Mouse (Mus musculus): Measurements from ENCODE around the gene Gm21981.

The Gm21981 gene

DNA sequence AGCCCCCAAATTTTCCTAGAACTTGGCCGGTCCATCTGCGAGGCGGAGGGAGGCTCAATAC lies at the start of gene Gm21981:
Gm21981 (minus strand) TSS at position 14 of the 61 bp plus-strand sequence.
- no peak for DNase-seq (ENCODE audit: low spot score in 2 of 2)

DNA sequence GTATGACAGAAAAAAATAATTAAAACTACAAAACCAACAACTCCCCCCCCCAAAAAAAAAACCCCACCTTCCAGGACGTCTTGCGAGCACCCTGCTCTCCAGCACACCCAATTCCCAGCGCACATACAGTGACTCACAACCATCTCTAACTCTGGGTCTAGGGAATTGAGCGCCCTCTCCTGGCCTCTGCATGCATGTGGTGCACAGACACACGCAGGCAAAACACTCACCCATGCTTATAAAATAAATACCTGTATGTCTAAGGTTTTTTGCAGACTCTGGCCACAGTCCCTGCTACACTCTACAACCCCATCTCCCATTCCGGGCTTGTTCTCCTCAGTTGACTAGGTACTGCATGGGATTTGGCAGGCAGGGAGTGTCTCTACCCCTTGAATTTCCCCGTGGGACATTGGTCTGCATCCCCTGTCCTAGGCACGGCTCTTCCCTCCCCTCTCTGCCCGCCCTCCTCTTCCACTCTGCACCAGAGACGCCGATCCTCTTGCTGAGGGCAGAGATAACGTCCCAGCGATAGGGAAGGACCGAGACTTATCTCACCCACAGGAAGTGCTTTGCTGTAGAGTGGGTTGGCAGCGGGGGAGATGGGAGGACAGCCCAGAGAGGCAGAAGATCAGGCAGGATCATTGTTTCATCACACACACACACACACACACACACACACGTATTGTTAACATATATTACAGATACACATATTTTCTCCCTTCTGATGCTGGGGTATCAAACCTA lies 48.9 kb upstream of the Gm21981 start:
- DNase-seq (ENCODE audit: low spot score in 2 of 2) = no peak

- DNase-seq (ENCODE audit: low spot score in 2 of 2) = no peak
These were observed 45.9 kb upstream of the Gm21981 start for GRCm38 (mm10) chr17:47740186-47740585.

GRCm38 (mm10) chr17:47738879-47739798 lies 44.9 kb upstream of the Gm21981 start:
- no peak for DNase-seq (ENCODE audit: low spot score in 2 of 2)

GRCm38 (mm10) chr17:47738066-47738878 lies 44.0 kb upstream of the Gm21981 start:
- DNase-seq (ENCODE audit: low spot score in 2 of 2) = no peak

- peak; percentile 68 to 77 for DNase-seq (ENCODE audit: low spot score in 2 of 2)
These were observed 43.2 kb upstream of the Gm21981 start for GRCm38 (mm10) chr17:47737271-47738065.

GRCm38 (mm10) chr17:47736856-47737255 lies 42.6 kb upstream of the Gm21981 start, which contains the start of gene Tfeb:
Tfeb (plus strand) TSS chr17:47737030.
- peak; percentile 86 to 96 for DNase-seq (ENCODE audit: low spot score in 2 of 2)

- no peak for DNase-seq (ENCODE audit: low spot score in 2 of 2)
These were observed 41.4 kb upstream of the Gm21981 start for GRCm38 (mm10) chr17:47735553-47736100.

DNA sequence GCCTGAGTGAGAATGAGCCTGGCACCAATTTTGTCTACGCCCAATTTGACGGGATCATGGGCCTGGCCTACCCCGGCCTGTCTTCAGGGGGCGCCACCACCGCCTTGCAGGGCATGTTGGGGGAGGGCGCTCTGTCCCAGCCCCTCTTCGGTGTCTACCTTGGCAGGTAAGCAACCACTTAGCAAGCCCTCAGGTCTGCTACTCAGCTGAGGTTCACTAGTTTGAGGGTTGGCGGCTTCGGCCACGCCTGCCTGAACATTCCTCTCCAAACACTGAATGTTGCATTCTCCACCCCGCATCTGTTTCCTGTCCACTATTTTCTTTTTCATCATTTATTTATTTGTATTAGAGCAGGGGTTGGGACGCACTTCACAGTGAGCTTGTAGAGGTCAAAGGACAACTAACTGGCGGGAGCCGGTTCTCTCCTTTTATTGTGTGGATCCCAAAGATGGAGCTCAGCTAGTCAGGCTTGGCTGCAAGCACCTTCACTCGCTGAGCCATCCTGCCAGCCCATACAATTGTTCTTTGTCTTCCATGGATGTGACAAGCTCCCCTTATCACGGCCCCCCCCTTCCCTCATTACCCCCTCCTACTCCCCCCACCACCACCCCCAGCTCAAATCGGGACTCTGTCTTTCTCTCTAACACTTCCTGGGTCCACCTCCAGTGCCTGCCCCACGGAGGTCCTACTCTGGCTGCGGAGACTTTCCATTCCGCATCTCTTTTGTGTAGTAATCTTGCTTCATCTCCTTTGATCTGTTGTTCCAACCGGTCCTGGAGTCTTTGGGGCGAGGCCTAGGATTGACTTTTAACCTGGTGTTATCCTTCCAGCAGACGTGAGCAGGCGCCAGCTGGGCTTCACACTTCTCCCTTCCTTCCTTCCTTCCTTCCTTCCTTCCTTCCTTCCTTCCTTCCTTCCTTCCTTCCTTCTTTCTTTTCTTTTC lies 36.6 kb upstream of the Gm21981 start:
- DNase-seq (ENCODE audit: low spot score in 2 of 2) = no peak

- DNase-seq (ENCODE audit: low spot score in 2 of 2) = no peak
These were observed 32.3 kb upstream of the Gm21981 start, which contains the start of gene Pgc for GRCm38 (mm10) chr17:47726566-47726965. Pgc (plus strand) TSS chr17:47726842.

DNA sequence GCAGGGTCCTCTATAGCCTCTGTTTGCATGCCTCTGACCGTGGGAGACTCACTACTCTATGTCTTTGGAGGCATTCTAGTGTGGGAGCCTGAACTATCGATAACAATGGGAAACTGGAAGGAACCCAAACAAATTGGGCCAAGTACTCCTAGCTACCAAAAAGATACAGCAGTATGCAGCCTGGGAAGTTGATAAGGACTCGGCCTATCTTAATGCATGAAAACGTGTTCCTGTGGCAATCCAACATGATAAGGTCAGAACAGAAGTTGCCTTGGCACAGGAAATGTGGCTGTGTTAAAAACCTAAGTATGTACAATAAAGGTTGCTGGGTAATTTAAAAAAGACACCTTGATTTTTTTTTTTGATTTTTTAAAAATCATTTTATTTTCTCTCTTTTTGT lies 26.9 kb upstream of the Gm21981 start:
- DNase-seq (ENCODE audit: low spot score in 2 of 2) = no peak

DNA sequence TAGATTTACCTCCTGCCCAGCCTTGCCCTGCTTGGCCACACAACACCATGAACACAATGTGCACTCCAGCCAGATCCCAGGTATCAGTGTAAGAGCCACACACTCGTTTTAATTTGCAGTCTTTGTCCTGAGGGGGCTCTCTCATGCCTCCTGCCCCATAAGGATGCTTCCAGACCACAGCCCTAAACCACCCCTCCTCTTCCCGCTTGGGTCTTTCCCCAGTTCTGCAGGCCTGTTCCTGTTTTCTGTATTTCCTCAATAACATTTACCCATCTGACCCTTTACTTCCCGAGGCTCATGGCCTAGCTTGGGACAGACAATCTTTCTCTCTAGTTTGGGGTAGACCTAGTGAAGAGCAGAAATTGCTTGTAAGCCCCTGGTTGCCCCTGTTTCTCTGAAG lies 20.8 kb upstream of the Gm21981 start:
- no peak for DNase-seq (ENCODE audit: low spot score in 2 of 2)

DNA sequence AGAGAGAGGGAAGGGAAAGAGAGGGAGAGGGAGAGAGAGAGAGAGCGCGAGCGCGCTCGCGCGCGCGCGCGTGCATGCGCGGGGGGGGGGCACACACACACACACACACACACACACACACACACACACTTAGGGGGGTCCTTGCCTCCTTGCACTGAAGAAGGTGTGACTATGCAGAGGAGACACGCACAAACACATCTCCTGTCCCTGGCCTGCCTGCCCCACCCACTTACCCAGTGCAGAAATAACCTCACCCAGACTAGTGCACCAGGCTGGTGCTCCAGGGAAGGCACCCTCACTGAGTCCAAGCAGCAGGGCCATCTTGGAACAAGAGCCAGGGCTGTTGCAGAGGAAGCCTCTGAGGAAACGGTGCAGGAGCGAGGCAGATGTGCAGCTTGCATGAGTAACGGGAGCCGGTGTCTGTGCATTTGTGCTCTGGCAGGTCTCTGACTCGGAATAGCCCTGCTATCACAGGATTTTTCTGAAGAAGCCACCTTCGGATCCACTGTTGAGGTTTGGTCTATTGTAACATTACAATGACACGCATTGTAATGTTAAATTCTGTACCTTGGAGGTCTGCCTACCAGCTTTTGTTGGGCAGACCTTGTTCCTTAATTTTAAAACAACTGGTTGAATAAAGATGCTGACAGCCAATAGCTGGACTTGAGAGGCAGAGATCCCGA lies 18.8 kb upstream of the Gm21981 start:
- no peak for DNase-seq (ENCODE audit: low spot score in 2 of 2)

GRCm38 (mm10) chr17:47711883-47712282 lies 17.6 kb upstream of the Gm21981 start:
- no peak for DNase-seq (ENCODE audit: low spot score in 2 of 2)

DNA sequence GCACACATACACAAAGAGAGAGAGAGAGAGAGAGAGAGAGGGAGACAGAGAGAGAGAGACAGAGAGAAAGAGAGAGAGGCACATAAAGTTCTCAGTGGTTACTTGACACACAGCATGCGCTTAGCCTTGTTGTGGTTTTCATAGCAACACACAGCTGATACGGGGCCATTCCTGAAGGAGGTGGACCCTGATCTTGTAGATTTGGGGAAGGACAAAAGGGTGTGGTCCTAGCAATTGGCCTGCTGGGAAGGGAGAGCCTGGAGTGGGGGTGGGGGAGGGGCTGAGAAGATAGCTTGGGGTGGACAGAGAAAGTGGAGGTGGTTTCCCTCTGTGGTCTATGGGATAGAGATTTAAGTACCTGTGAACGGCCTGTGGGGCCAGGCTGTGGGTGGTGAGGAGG lies 15.8 kb upstream of the Gm21981 start:
- no peak for DNase-seq (ENCODE audit: low spot score in 2 of 2)

- no peak for DNase-seq (ENCODE audit: low spot score in 2 of 2)
These were observed 14.7 kb upstream of the Gm21981 start for GRCm38 (mm10) chr17:47708972-47709371.

GRCm38 (mm10) chr17:47707961-47708360 lies 13.7 kb upstream of the Gm21981 start:
- no peak for DNase-seq (ENCODE audit: low spot score in 2 of 2)

GRCm38 (mm10) chr17:47706196-47706595 lies 11.9 kb upstream of the Gm21981 start:
- DNase-seq (ENCODE audit: low spot score in 2 of 2) = no peak

GRCm38 (mm10) chr17:47704692-47705091 lies 10.4 kb upstream of the Gm21981 start:
- DNase-seq (ENCODE audit: low spot score in 2 of 2) = no peak

GRCm38 (mm10) chr17:47703556-47703955 lies 9.3 kb upstream of the Gm21981 start:
- DNase-seq (ENCODE audit: low spot score in 2 of 2) = no peak

All from left cerebral cortex, adult 9 months (tissue).